ENCODE assay signal across 23 mouse cellular contexts in genomic region chr5:97655266-97655665, GRCm38 (mm10).
"Had no signal": no experiment of that assay in that cellular context is flagged by ENCODE, and none has a peak within 500 bp of the region (broad histone marks: within the 10 kb centered on the region; RNA-seq: fewer than 3 reads in every experiment).

No protein-coding gene starts in this region.

- H3K9me3 ChIP-seq: limb, embryonic 12.5 days; limb, embryonic 15.5 days; midbrain, embryonic 10.5 days; midbrain, embryonic 13.5 days; neural tube, embryonic 12.5 days; neural tube, embryonic 15.5 days had no signal

- H3K27me3 ChIP-seq: limb, embryonic 12.5 days; midbrain, embryonic 13.5 days; neural tube, embryonic 12.5 days; neural tube, embryonic 15.5 days had no signal

- H3K27ac ChIP-seq: kidney, postnatal 0 days; left cerebral cortex, adult 2 months; limb, embryonic 12.5 days; limb, embryonic 15.5 days; liver, embryonic 14.5 days; macrophage; midbrain, embryonic 10.5 days; midbrain, embryonic 13.5 days; neural tube, embryonic 12.5 days; neural tube, embryonic 15.5 days; stomach, postnatal 0 days had no signal

- H3K4me1 ChIP-seq: limb, embryonic 15.5 days; midbrain, embryonic 10.5 days; midbrain, embryonic 13.5 days; neural tube, embryonic 12.5 days; neural tube, embryonic 15.5 days had no signal

- H3K4me3 ChIP-seq: limb, embryonic 12.5 days; limb, embryonic 15.5 days; midbrain, embryonic 10.5 days; midbrain, embryonic 13.5 days; neural tube, embryonic 12.5 days; neural tube, embryonic 15.5 days had no signal

- H3K9ac ChIP-seq: limb, embryonic 12.5 days; limb, embryonic 15.5 days; liver, embryonic 14.5 days; liver, postnatal 0 days; lung, embryonic 14.5 days; midbrain, embryonic 13.5 days; neural tube, embryonic 12.5 days; neural tube, embryonic 15.5 days had no signal

- H3K4me2 ChIP-seq: limb, embryonic 12.5 days; limb, embryonic 15.5 days; liver, embryonic 11.5 days; lung, embryonic 14.5 days; midbrain, embryonic 13.5 days; neural tube, embryonic 12.5 days had no signal

- H3K36me3 ChIP-seq: limb, embryonic 12.5 days; limb, embryonic 15.5 days; midbrain, embryonic 10.5 days; midbrain, embryonic 13.5 days; neural tube, embryonic 12.5 days; neural tube, embryonic 15.5 days had no signal

- ATAC-seq: liver, postnatal 0 days; lung, postnatal 0 days; midbrain, embryonic 13.5 days had no signal

- DNase-seq: kidney, postnatal 25 days; layer of hippocampus, adult 9-11 months; liver, postnatal 0 days; lung, embryonic 14.5 days; right cerebral cortex, adult 18-20 months; right cerebral cortex, postnatal 14 days; right cerebral cortex, postnatal 4 days; thymus, adult 2 months; thymus, postnatal 14 days; thymus, postnatal 4 days had no signal
